Mouse (Mus musculus): ENCODE results near the gene Slc25a40. TPM values are rescaled to one million over a fixed set of nuclear protein-coding genes. Genes with fewer than 3 reads are reported as not detected.

Gene Slc25a40
- polyA plus RNA-seq (2015; fragmentation: Nextera tagmentation; extraction: Ambion mirVana) = 12.6 and 13.4 TPM in 2 replicates

- H3K27ac ChIP-seq (ENCODE audit: low read length) = peak within 1 kb of the TSS; percentile 87
These were observed at the start of gene Slc25a40, which contains the start of gene Dbf4 for GRCm38 (mm10) chr5:8422157-8422931. Slc25a40 (plus strand) TSS chr5:8422850. Dbf4 (minus strand) TSS chr5:8422716.

GRCm38 (mm10) chr5:8373415-8373814 lies 49.2 kb upstream of the Slc25a40 start:
- no peaks in the 10 kb centered on the region for H3K4me1 ChIP-seq (ENCODE audit: insufficient read depth, low read length)
- no peak overlapping the region for H3K9ac ChIP-seq (replicated peaks; ENCODE audit: low read length)
- no peak overlapping the region for H3K27ac ChIP-seq (ENCODE audit: low read length)
- no peaks in the 10 kb centered on the region for H3K36me3 ChIP-seq (ENCODE audit: insufficient read depth, low read length)
- 81% methylated on average over 4 of the region's 4 CpGs for WGBS
- H3K4me2 ChIP-seq (replicated peaks; ENCODE audit: low read depth, low read length) = no peak overlapping the region
- no peak overlapping the region for H3K4me3 ChIP-seq (ENCODE audit: low read length)
- no peak for ATAC-seq (ENCODE audit: low FRiP score, low TSS enrichment)
- no peaks in the 10 kb centered on the region for H3K9me3 ChIP-seq (ENCODE audit: low read length)
- no peaks in the 10 kb centered on the region for H3K27me3 ChIP-seq (ENCODE audit: insufficient read depth, low read length)

More at GRCm38 (mm10) chr5:8422157-8422931, at the start of gene Slc25a40, which contains the start of gene Dbf4:
- Histone ChIP-seq H3K27me3 (ENCODE audit: insufficient read depth, low read length) (no peaks in the 10 kb centered on the region), H3K9me3 (ENCODE audit: low read length) (no peaks in the 10 kb centered on the region), H3K4me2 (replicated peaks; ENCODE audit: low read depth, low read length) (peak within 1 kb of the TSS; percentile 74), H3K9ac (replicated peaks; ENCODE audit: low read length) (peak within 1 kb of the TSS; percentile 95), H3K36me3 (ENCODE audit: insufficient read depth, low read length) (peaks cover 17% of the 10 kb centered on the region), H3K4me3 (ENCODE audit: low read length) (peak within 1 kb of the TSS; percentile 75), H3K4me1 (ENCODE audit: insufficient read depth, low read length) (peaks cover 9% of the 10 kb centered on the region)
- 0% methylated on average over 79 of the region's 93 CpGs for WGBS
- peak; percentile 98 for ATAC-seq (ENCODE audit: low FRiP score, low TSS enrichment)

GRCm38 (mm10) chr5:8374297-8374906 lies 48.2 kb upstream of the Slc25a40 start:
- ATAC-seq (ENCODE audit: low FRiP score, low TSS enrichment) = no peak
- 81% methylated on average over 5 of the region's 5 CpGs for WGBS
- no peaks in the 10 kb centered on the region for H3K27me3 ChIP-seq (ENCODE audit: insufficient read depth, low read length)
- no peaks in the 10 kb centered on the region for H3K36me3 ChIP-seq (ENCODE audit: insufficient read depth, low read length)
- no peaks in the 10 kb centered on the region for H3K9me3 ChIP-seq (ENCODE audit: low read length)
- H3K9ac ChIP-seq (replicated peaks; ENCODE audit: low read length) = no peak overlapping the region
- H3K4me2 ChIP-seq (replicated peaks; ENCODE audit: low read depth, low read length) = no peak overlapping the region
- no peak overlapping the region for H3K27ac ChIP-seq (ENCODE audit: low read length)
- H3K4me1 ChIP-seq (ENCODE audit: insufficient read depth, low read length) = no peaks in the 10 kb centered on the region
- H3K4me3 ChIP-seq (ENCODE audit: low read length) = no peak overlapping the region

DNA sequence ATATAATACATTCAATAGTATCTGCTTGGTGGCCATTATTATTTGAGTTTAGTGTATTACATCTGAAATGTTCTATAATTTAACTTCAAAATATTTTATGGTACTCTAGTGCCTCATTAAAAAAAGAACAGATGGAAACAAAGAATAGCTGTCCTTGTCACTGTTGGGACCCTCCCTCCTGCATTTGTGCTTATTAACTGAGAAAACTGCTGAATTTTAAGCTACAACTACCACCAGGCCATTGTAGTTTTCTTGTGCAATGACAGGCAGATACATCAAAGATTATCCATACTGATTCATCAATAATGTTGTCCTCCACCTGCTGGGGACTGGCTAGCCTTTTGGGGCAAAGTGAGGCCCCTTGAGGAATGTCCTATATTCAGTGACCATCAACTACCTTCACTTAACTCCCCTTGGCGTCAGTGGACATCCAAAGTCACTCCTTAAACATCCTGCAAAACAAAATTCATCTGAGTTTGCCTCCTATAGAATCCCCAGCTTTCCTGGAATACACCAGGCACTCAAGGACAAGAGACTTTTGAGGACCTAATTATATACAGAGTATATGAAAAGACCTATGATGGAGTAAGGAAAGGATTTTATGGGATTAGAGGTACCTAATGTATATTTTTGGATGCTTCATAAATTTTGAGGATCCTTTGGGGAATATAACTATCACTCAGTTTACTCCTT lies 28.6 kb upstream of the Slc25a40 start:
- 64% methylated on average over 1 of the region's 1 CpGs for WGBS
- Histone ChIP-seq H3K27ac (ENCODE audit: low read length) (no peak overlapping the region), H3K9me3 (ENCODE audit: low read length) (no peaks in the 10 kb centered on the region), H3K4me1 (ENCODE audit: insufficient read depth, low read length) (no peaks in the 10 kb centered on the region), H3K4me3 (ENCODE audit: low read length) (no peak overlapping the region), H3K36me3 (ENCODE audit: insufficient read depth, low read length) (peaks cover 13% of the 10 kb centered on the region), H3K4me2 (replicated peaks; ENCODE audit: low read depth, low read length) (no peak overlapping the region), H3K9ac (replicated peaks; ENCODE audit: low read length) (no peak overlapping the region), H3K27me3 (ENCODE audit: insufficient read depth, low read length) (no peaks in the 10 kb centered on the region)
- no peak for ATAC-seq (ENCODE audit: low FRiP score, low TSS enrichment)

DNA sequence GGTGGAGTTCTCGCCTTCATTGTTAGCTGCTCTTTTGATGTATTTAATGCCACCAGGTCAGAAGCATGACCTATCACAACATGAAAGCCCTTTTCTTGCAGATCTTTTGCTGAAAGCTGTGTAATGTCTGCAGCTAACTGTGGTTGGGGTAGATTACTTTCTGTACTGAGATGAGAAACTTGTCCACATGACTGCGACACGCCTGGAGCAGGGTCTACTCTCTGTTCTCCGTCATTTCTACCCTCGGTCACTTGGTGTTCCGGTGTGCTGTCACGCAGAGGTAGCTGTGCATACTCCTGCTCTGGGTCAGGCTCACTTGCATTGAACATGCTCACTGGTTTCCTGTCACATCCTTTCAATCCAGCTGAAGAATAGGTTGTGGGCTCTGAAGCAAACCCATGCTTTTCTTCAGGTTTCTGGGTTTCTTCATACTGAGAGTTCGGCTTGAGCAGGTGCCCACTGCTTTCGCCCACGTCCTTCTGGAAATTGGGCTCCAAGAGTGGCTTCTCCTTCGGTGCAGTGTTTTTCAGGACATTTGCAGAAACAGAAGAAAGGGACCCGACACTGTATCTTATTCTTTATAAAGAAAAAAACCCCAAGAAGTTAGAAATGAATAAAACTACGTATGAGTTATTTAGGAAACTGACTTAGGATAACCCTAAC lies 24.9 kb upstream of the Slc25a40 start:
- Histone ChIP-seq H3K27ac (ENCODE audit: low read length) (no peak overlapping the region), H3K4me1 (ENCODE audit: insufficient read depth, low read length) (no peaks in the 10 kb centered on the region), H3K4me2 (replicated peaks; ENCODE audit: low read depth, low read length) (no peak overlapping the region), H3K9ac (replicated peaks; ENCODE audit: low read length) (no peak overlapping the region), H3K9me3 (ENCODE audit: low read length) (no peaks in the 10 kb centered on the region), H3K4me3 (ENCODE audit: low read length) (no peak overlapping the region), H3K27me3 (ENCODE audit: insufficient read depth, low read length) (no peaks in the 10 kb centered on the region), H3K36me3 (ENCODE audit: insufficient read depth, low read length) (peaks cover 23% of the 10 kb centered on the region)
- WGBS = 91% methylated on average over 13 of the region's 13 CpGs
- ATAC-seq (ENCODE audit: low FRiP score, low TSS enrichment) = no peak

DNA sequence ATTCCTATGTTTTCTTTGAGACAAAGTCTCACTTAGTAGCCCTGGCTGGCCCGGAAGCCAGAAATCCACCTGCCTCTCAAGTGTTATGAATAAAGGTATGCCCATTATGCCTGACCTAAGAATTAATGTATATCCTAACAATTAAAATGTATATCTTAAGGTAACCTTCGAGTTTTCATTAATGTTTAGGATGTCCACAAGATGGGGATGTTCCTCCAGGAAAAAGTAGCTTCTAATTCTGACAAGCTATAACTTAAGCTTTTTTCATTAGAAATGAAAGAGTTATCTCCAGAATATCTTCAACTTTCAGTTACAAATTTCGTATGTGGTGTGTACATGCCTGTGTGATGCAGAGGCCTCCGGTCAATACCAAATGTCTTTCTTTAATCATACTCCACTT lies 13.9 kb upstream of the Slc25a40 start:
- Histone ChIP-seq H3K36me3 (ENCODE audit: insufficient read depth, low read length) (peaks cover 34% of the 10 kb centered on the region), H3K9ac (replicated peaks; ENCODE audit: low read length) (no peak overlapping the region), H3K9me3 (ENCODE audit: low read length) (no peaks in the 10 kb centered on the region), H3K4me3 (ENCODE audit: low read length) (no peak overlapping the region), H3K27me3 (ENCODE audit: insufficient read depth, low read length) (no peaks in the 10 kb centered on the region), H3K27ac (ENCODE audit: low read length) (no peak overlapping the region), H3K4me2 (replicated peaks; ENCODE audit: low read depth, low read length) (no peak overlapping the region), H3K4me1 (ENCODE audit: insufficient read depth, low read length) (no peaks in the 10 kb centered on the region)
- ATAC-seq (ENCODE audit: low FRiP score, low TSS enrichment) = no peak
- 90% methylated on average over 4 of the region's 4 CpGs for WGBS

GRCm38 (mm10) chr5:8416683-8417413 lies 5.8 kb upstream of the Slc25a40 start:
- H3K9ac ChIP-seq (replicated peaks; ENCODE audit: low read length) = no peak overlapping the region
- 81% methylated on average over 3 of the region's 3 CpGs for WGBS
- H3K4me2 ChIP-seq (replicated peaks; ENCODE audit: low read depth, low read length) = no peak overlapping the region
- peaks cover 32% of the 10 kb centered on the region for H3K36me3 ChIP-seq (ENCODE audit: insufficient read depth, low read length)
- no peak overlapping the region for H3K4me3 ChIP-seq (ENCODE audit: low read length)
- no peak for ATAC-seq (ENCODE audit: low FRiP score, low TSS enrichment)
- H3K9me3 ChIP-seq (ENCODE audit: low read length) = no peaks in the 10 kb centered on the region
- H3K4me1 ChIP-seq (ENCODE audit: insufficient read depth, low read length) = peaks cover 9% of the 10 kb centered on the region
- peak overlapping the region; percentile 31; the same call in 1 of the 2 replicates for H3K27ac ChIP-seq (ENCODE audit: low read length)
- no peaks in the 10 kb centered on the region for H3K27me3 ChIP-seq (ENCODE audit: insufficient read depth, low read length)

DNA sequence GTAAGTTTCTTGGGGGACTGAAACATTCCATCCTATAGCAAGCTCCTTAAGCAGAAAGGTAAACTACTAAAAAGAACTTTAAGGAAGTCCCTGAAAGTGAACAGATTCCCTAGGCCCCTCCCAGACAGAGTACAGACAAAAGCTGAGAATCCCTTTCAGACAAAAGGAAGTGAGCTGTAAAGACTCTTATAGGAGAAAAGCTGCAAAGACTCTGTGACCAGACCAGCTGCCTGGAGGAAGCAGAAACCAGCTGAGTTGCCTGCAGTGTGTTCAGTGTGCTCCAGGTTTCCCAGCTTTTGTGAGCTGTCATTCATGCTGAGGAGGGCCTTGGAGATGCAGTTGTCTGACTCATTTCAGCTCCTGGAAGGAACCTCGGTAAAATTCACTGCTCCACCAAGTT lies 5.2 kb upstream of the Slc25a40 start:
- Histone ChIP-seq H3K9ac (replicated peaks; ENCODE audit: low read length) (no peak overlapping the region), H3K4me3 (ENCODE audit: low read length) (no peak overlapping the region), H3K4me2 (replicated peaks; ENCODE audit: low read depth, low read length) (no peak overlapping the region), H3K27ac (ENCODE audit: low read length) (peak overlapping the region; percentile 31; the same call in 1 of the 2 replicates), H3K27me3 (ENCODE audit: insufficient read depth, low read length) (no peaks in the 10 kb centered on the region), H3K9me3 (ENCODE audit: low read length) (no peaks in the 10 kb centered on the region), H3K4me1 (ENCODE audit: insufficient read depth, low read length) (peaks cover 9% of the 10 kb centered on the region), H3K36me3 (ENCODE audit: insufficient read depth, low read length) (peaks cover 30% of the 10 kb centered on the region)
- ATAC-seq (ENCODE audit: low FRiP score, low TSS enrichment) = no peak
- WGBS = 75% methylated on average over 1 of the region's 1 CpGs

DNA sequence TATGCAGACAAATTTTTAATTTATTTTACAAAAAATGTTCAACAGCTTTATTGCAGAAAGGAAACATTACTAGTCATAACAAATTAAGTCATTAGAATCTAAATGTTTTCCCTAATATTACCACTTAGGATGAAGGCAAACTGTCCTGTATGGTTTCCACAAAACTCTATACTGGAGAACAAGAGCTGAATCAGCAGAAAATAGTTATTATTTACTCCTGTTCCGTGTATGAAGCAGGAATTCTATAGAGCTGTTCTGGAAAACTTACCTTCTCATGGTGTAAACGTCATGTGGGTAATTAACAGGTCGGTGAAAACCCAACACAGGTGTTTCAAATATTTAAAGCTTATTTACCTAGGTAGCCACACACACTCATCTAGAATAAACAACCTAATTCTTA lies 1.2 kb upstream of the Slc25a40 start:
- WGBS = 8% methylated on average over 3 of the region's 3 CpGs
- Histone ChIP-seq H3K27ac (ENCODE audit: low read length) (no peak overlapping the region), H3K36me3 (ENCODE audit: insufficient read depth, low read length) (peaks cover 24% of the 10 kb centered on the region), H3K9me3 (ENCODE audit: low read length) (no peaks in the 10 kb centered on the region), H3K4me2 (replicated peaks; ENCODE audit: low read depth, low read length) (peak overlapping the region; percentile 74), H3K9ac (replicated peaks; ENCODE audit: low read length) (0 out of 2 replicates have a peak overlapping the region, but pooled peaks have one; percentile 31), H3K4me3 (ENCODE audit: low read length) (peak overlapping the region; percentile 75), H3K4me1 (ENCODE audit: insufficient read depth, low read length) (peaks cover 9% of the 10 kb centered on the region), H3K27me3 (ENCODE audit: insufficient read depth, low read length) (no peaks in the 10 kb centered on the region)
- no peak for ATAC-seq (ENCODE audit: low FRiP score, low TSS enrichment)

Measured in kidney, embryonic 16.5 days (tissue).